Mouse (Mus musculus) forebrain, embryonic 12.5 days (tissue): Measurements from ENCODE around the gene Abat. TPM values are rescaled to one million over a fixed set of nuclear protein-coding genes. Genes with fewer than 3 reads are reported as not detected.

Experiments used
- ATAC-seq: fragments of 200-750 bp; cut with Nextera tagmentation; 2 replicates; pipeline ENCODE4 v1.8.0; 2017; ENCODE audit warnings: moderate TSS enrichment; ENCODE audit not compliant: low FRiP score
- H3K27ac ChIP-seq: fragments of 300-500 bp; sonication (generic); 2 replicates; pipeline ENCODE4 v1.5.1; 2016; ENCODE audit warnings: mild to moderate bottlenecking
- H3K27me3 ChIP-seq: fragments of 300-500 bp; sonication (generic); 2 replicates; pipeline ENCODE4 v1.6.1; 2016; ENCODE audit warnings: mild to moderate bottlenecking
- H3K36me3 ChIP-seq: fragments of 300-500 bp; sonication (generic); replicated peaks from 2 replicates; pipeline ENCODE4 v1.6.1; 2016; ENCODE audit warnings: mild to moderate bottlenecking
- H3K4me1 ChIP-seq: fragments of 300-500 bp; sonication (generic); 2 replicates; pipeline ENCODE4 v1.6.1; 2016
- H3K4me2 ChIP-seq: fragments of 300-500 bp; sonication (generic); 2 replicates; pipeline ENCODE4 v1.6.1; 2016; ENCODE audit warnings: mild to moderate bottlenecking, moderate library complexity
- H3K4me3 ChIP-seq: fragments of 300-500 bp; sonication (generic); replicated peaks from 2 replicates; pipeline ENCODE4 v1.5.1; 2016; ENCODE audit warnings: mild to moderate bottlenecking
- H3K9ac ChIP-seq: fragments of 300-500 bp; sonication (generic); 2 replicates; pipeline ENCODE4 v1.6.1; 2016; ENCODE audit warnings: mild to moderate bottlenecking
- H3K9me3 ChIP-seq: fragments of 300-500 bp; sonication (generic); 2 replicates; pipeline ENCODE4 v1.6.1; 2016
- WGBS: fragments of 180-500 bp; shearing (Covaris S2); methylation state at CpG from one replicate; pipeline ENCODE4 v1.1.7; 2016; 5-methylcytosine and 5-hydroxymethylcytosine counted together
- polyA plus RNA-seq: library from polyadenylated mRNA; unstranded; fragments of >200 nt; fragmentation: Nextera tagmentation; extraction: Ambion mirVana; gene quantifications from 2 replicates; pipeline ENCODE4 v1.2.1, GENCODE M21; 2016

Gene Abat
- polyA plus RNA-seq, 1 experiment from 2014 or later: 37.9 TPM

DNA sequence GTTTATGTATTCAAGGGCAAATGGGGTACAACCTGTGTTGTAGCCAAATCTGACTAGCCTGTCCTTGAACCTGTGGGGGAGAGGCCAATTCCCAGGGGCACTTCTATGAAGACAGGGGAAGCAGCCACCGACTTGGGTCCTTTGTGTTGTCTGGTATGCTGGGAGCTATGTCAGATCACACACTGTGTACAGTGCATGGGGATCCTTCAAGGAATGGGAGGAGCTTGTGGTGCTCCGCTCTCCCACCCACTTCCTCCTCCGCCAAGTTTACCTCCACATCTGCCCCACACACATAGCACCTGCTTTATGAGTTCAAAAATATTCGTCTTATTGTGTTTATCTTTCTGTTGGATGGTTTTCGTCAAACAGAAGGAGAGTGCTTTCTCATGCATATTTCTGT, 66.3 kb downstream of the Abat start:
- no peak overlapping the region for H3K4me3 ChIP-seq
- no peaks in the 10 kb centered on the region for H3K4me1 ChIP-seq
- H3K4me2 ChIP-seq: no peak overlapping the region
- no peaks in the 10 kb centered on the region for H3K27me3 ChIP-seq
- H3K27ac ChIP-seq: no peak overlapping the region
- no peak for ATAC-seq
- no peak overlapping the region for H3K9ac ChIP-seq
- 89% methylated on average over 5 of the region's 5 CpGs for WGBS
- peaks cover 5% of the 10 kb centered on the region; the same call in 1 of the 2 replicates for H3K9me3 ChIP-seq
- H3K36me3 ChIP-seq: peaks cover 22% of the 10 kb centered on the region; the same call in 1 of the 2 replicates

DNA sequence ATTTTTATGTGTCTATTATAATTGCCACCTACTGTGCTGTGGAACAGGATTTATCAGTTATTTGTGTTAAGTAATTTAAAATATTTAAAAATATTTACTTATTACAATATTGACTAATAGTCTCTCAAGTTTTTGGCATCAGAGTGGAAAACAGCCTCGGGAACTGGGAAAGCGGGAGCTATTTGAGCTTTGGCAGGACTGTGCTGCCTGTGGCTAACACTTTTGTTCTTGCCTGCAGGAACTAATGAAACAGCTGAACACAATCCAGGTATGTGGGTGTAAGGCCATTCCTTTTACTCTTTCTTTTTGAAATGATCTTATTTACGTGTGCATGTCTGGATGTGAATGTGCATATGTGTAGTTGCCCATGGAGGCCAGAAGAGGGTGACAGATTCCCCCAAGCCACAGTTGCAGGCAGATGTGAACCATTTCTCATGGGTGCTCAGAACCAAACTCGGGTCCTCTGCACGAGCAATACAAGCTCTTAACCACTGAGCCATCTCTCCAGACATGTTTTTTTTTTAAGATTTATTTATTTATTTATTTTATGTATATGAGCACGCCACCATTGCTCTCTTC, 68.5 kb downstream of the Abat start:
- Histone ChIP-seq H3K4me3 (no peak overlapping the region), H3K9me3 (peaks cover 5% of the 10 kb centered on the region; the same call in 1 of the 2 replicates), H3K36me3 (peaks cover 23% of the 10 kb centered on the region; the same call in 1 of the 2 replicates), H3K9ac (no peak overlapping the region), H3K4me2 (no peak overlapping the region), H3K27ac (no peak overlapping the region), H3K4me1 (no peaks in the 10 kb centered on the region), H3K27me3 (no peaks in the 10 kb centered on the region)
- no peak for ATAC-seq
- WGBS: 92% methylated on average over 6 of the region's 6 CpGs

DNA sequence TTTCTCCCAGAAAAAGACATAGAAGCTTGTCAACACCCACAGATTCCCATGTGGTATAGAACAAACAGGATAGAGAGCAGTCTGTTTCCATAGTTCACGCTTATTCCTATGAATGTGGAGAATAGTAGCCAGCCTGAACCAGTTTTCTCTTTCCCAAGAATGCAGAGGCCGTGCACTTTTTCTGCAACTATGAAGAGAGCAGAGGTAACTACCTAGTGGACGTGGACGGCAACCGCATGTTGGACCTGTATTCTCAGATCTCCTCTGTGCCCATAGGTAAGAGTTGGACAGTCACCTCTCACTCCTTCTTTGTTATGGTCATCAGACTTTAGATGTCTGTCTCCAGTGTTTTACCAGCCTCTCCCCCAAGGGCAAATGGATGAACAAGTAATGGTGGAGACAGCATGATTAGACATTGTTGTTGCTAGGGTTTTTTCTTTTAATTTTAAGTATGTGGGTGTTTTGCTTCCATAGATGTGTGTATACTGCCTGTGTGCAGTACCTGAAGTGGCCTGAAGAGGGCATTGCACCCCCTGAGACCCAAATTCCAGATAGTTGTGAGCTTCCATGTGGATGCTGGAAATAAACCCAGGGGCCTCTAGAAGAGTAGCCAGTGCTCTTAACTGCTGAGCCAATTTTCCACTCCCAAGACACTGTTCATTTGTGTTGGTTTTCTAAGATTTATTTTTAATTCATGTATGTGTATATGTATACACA, 69.5 kb downstream of the Abat start:
- ATAC-seq: no peak
- Histone ChIP-seq H3K36me3 (peaks cover 23% of the 10 kb centered on the region; the same call in 1 of the 2 replicates), H3K4me1 (no peaks in the 10 kb centered on the region), H3K4me2 (no peak overlapping the region), H3K27me3 (no peaks in the 10 kb centered on the region), H3K4me3 (no peak overlapping the region), H3K9ac (no peak overlapping the region), H3K27ac (no peak overlapping the region), H3K9me3 (peaks cover 5% of the 10 kb centered on the region; the same call in 1 of the 2 replicates)
- 98% methylated on average over 5 of the region's 5 CpGs for WGBS

DNA sequence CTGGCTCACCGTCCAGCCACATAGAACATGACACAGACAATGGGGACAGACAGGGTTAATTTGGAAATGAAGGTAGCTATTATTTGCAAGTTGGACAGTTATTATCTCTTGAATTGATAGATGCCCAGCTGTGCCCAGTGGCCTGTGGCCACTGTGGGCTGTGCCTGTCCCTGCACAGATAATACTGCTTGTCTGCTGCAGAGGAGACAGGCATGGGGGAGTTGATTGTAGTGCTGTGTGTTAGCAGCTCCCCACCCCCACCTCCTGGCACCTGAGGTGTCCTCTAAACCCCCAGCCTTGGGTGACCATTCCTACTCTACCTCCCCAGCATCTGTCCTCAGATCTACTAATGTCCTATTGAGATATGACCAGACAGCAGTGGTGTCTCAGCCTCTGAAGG, 71.0 kb downstream of the Abat start:
- WGBS: 74% methylated on average over 1 of the region's 1 CpGs
- H3K9ac ChIP-seq: no peak overlapping the region
- H3K4me3 ChIP-seq: no peak overlapping the region
- H3K9me3 ChIP-seq: peaks cover 5% of the 10 kb centered on the region; the same call in 1 of the 2 replicates
- H3K27me3 ChIP-seq: no peaks in the 10 kb centered on the region
- no peak for ATAC-seq
- no peak overlapping the region for H3K4me2 ChIP-seq
- peaks cover 25% of the 10 kb centered on the region for H3K36me3 ChIP-seq
- no peak overlapping the region for H3K27ac ChIP-seq
- H3K4me1 ChIP-seq: no peaks in the 10 kb centered on the region

DNA sequence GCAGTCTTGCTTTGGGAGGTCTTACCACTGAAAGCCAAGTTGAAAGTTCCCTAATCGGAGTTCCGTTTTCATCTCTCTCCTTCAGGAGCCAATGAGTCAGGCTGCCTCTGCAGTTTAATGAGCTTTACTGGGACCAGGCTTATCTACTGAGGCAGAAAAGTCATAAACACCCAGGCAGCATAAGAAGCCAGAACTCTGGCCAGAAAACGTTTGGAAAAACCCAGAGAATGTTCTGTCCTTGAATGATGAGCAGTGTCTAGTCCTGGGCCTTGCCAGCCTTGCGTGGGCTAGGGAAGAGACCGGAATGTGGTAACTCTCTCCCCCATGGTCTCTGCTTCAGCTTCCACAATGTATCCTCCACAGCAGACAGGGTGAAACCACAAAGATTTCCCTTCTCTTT, 71.8 kb downstream of the Abat start:
- ATAC-seq: no peak
- Histone ChIP-seq H3K9ac (no peak overlapping the region), H3K27ac (no peak overlapping the region), H3K4me2 (no peak overlapping the region), H3K9me3 (peaks cover 5% of the 10 kb centered on the region; the same call in 1 of the 2 replicates), H3K4me1 (no peaks in the 10 kb centered on the region), H3K36me3 (peaks cover 29% of the 10 kb centered on the region), H3K4me3 (no peak overlapping the region), H3K27me3 (no peaks in the 10 kb centered on the region)
- 77% methylated on average over 5 of the region's 5 CpGs for WGBS

DNA sequence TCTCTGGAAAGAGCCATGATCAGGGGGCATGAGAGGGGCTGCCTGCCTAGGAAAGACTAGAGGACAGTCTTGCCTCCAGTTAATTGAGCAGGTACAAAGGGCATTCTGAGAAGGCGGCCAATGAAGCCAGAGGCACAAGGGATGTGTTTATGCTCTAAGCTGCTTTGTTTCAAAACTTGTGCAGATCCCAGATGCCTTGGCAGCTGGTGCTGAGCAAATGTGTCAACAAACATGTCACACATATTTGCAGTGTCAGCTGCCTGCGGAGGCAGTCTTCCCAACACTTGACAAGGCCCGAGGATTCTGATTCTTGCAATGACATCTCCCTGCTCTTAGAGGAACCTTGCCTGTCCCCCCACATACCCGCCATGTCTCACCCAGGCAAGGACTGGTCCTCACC, 82.2 kb downstream of the Abat start:
- Histone ChIP-seq H3K9ac (no peak overlapping the region), H3K4me1 (no peaks in the 10 kb centered on the region), H3K4me2 (no peak overlapping the region), H3K9me3 (no peaks in the 10 kb centered on the region), H3K36me3 (no peaks in the 10 kb centered on the region), H3K4me3 (no peak overlapping the region), H3K27ac (no peak overlapping the region), H3K27me3 (no peaks in the 10 kb centered on the region)
- no peak for ATAC-seq
- 64% methylated on average over 4 of the region's 4 CpGs for WGBS

DNA sequence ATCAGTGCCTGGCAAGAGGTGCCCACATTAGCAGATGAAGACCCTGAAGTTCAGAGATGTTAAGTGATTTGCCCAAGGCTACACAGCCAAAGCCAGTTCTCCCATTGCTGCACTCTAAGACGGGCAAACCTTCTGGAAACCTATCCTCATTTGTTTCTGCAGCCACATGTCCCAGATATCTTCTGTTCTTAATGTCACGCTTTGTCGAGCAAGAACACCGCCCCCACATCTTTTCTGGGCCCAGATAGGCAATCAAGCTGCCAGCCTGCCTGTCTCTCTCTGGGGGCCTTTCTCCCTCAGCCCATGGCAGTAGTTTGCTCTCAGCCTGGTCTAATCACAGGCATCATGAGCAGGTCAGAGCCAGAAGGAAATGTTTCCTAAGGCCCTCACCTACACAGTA, 83.1 kb downstream of the Abat start:
- no peak for ATAC-seq
- H3K4me3 ChIP-seq: no peak overlapping the region
- H3K9me3 ChIP-seq: no peaks in the 10 kb centered on the region
- H3K9ac ChIP-seq: no peak overlapping the region
- H3K27ac ChIP-seq: no peak overlapping the region
- H3K27me3 ChIP-seq: no peaks in the 10 kb centered on the region
- no peak overlapping the region for H3K4me2 ChIP-seq
- no peaks in the 10 kb centered on the region for H3K36me3 ChIP-seq
- WGBS: 82% methylated on average over 4 of the region's 4 CpGs
- no peaks in the 10 kb centered on the region for H3K4me1 ChIP-seq

DNA sequence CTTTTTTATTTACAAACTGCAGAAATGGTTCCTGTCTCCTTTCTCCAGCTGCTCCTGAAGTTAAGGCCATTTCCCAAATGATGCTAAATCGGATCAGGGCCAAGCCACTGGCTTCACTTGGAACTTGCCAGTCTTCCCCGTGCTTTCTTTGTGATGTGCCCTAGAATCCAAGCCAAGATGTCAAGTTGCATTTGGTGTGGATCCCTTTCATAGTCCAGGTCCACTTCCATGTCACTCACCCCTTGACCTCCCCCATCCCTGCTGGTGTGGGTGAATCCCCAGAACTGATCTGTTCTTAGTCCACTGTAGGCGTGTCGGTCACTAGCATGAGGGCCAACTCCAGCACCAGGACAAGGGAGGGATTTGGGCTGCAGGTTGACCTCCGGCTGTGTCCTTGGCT, 84.3 kb downstream of the Abat start:
- Histone ChIP-seq H3K27me3 (no peaks in the 10 kb centered on the region), H3K9ac (no peak overlapping the region), H3K9me3 (no peaks in the 10 kb centered on the region), H3K4me3 (no peak overlapping the region), H3K4me1 (no peaks in the 10 kb centered on the region), H3K27ac (no peak overlapping the region), H3K36me3 (no peaks in the 10 kb centered on the region; the same call in 1 of the 2 replicates), H3K4me2 (no peak overlapping the region)
- WGBS: 83% methylated on average over 5 of the region's 5 CpGs
- no peak for ATAC-seq

DNA sequence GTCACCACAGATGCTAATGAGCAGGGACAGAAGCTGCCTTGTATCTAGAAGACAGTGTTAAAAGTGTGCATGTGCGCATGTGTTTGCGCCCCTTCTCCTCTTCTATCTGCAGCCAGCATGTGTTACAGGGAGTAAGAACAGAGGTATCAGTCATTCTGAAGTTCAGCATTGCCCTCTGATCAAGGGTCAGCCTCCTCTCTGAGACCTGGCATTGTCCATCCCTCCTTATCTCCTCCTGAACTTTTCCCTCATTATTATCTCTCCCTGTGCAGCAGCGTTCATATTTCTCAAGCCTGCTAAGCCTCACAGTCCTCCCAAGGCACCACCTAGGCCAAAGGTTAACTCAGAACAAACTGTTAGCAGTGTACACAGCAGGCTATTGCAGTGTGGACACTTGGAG, 90.6 kb downstream of the Abat start:
- WGBS: 90% methylated on average over 3 of the region's 3 CpGs
- H3K4me3 ChIP-seq: no peak overlapping the region
- no peaks in the 10 kb centered on the region for H3K27me3 ChIP-seq
- peaks cover 7% of the 10 kb centered on the region for H3K36me3 ChIP-seq
- H3K4me2 ChIP-seq: no peak overlapping the region
- no peak overlapping the region for H3K9ac ChIP-seq
- no peak for ATAC-seq
- no peaks in the 10 kb centered on the region for H3K9me3 ChIP-seq
- no peak overlapping the region for H3K27ac ChIP-seq
- H3K4me1 ChIP-seq: no peaks in the 10 kb centered on the region

DNA sequence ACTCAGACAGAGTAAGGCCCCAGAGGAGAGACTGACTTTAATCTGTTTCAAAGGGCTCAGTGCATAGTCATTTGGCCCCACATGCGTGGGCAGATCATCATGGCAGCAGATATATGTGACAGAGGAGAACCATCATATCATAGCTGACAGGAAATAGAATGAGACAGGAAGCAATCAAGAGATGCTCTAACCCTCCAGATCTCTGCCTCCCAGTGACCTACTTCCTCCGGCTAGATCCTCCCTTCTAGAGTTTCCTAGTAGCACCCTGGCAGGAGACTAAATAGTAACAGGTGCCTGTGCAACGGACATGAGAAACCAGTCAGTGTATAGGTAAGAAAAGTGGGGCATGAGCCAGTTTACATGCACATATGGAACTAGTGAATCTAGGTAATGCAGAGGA, 97.2 kb downstream of the Abat start:
- WGBS: 82% methylated on average over 3 of the region's 3 CpGs

DNA sequence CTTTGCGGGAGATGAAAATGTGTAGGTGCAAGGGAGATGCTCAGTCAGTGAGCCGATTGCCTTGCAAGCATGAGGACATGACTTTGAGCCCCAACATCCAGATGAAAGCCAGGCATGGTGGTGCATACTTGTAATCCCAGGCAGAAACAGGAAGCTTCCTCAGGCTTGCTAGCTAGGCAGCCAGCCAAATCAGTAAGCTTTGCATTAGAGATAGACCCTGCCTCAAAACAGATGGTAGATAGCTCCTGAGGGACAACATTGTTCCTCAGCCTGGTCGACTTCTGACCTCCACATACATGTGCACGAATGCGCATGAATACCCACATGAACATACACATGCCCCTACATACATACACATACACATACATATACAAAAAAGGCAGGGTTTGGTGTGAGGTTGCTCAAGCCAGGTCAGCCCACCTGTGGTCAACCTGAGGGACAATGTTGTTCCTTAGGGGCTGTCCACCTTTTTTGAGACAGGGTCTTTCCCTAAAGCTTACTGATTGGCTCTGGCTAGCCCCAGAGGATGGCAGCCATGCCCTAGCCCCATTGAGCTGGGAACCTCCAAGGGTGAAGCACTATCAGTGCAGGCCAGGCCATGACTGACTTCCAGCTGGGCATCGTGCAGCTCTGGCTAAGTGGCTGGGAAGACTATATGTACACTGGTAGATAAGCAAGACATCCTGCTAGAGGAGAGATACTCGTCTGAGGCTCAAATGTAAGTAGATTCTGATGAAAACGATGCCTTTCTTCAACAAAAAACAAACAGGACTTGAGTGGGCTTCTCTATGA, 99.2 kb downstream of the Abat start:
- no peak for ATAC-seq
- no peak overlapping the region for H3K4me3 ChIP-seq
- H3K4me1 ChIP-seq: no peaks in the 10 kb centered on the region
- H3K9ac ChIP-seq: no peak overlapping the region
- H3K4me2 ChIP-seq: no peak overlapping the region
- peaks cover 3% of the 10 kb centered on the region; the same call in 1 of the 2 replicates for H3K36me3 ChIP-seq
- H3K27me3 ChIP-seq: no peaks in the 10 kb centered on the region
- 86% methylated on average over 8 of the region's 8 CpGs for WGBS
- H3K9me3 ChIP-seq: no peaks in the 10 kb centered on the region
- no peak overlapping the region for H3K27ac ChIP-seq

More for the DNA sequence above, 97.2 kb downstream of the Abat start:
- ATAC-seq: no peak
- Histone ChIP-seq H3K9me3 (no peaks in the 10 kb centered on the region), H3K36me3 (peaks cover 3% of the 10 kb centered on the region; the same call in 1 of the 2 replicates), H3K4me1 (no peaks in the 10 kb centered on the region), H3K4me3 (no peak overlapping the region), H3K27ac (no peak overlapping the region), H3K27me3 (no peaks in the 10 kb centered on the region), H3K9ac (no peak overlapping the region), H3K4me2 (no peak overlapping the region)

DNA sequence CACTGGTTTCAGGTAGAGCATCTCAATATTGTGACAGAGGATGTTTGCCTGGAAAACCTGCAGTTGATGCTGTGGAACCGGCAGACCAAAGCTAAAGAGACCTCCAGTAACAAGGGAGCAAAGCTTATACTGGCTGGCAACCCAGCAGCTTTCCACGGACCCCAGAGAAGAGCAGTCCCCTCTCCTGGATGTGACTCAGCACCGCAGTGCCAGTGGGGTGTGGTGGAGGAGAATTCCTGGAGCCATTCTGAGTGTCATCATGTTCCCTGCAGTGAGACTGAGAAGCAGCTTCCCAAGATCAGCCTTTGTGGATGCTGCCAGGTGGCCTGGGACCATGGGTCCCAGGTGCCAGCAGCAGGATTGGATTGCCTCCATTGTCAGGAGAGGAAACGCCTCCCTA, 99.8 kb downstream of the Abat start:
- Histone ChIP-seq H3K4me2 (no peak overlapping the region), H3K27ac (no peak overlapping the region), H3K9me3 (no peaks in the 10 kb centered on the region), H3K36me3 (peaks cover 3% of the 10 kb centered on the region; the same call in 1 of the 2 replicates), H3K4me3 (no peak overlapping the region), H3K9ac (no peak overlapping the region), H3K27me3 (no peaks in the 10 kb centered on the region), H3K4me1 (no peaks in the 10 kb centered on the region)
- 84% methylated on average over 4 of the region's 4 CpGs for WGBS
- ATAC-seq: no peak
